Mouse (Mus musculus) MN1 (cell line): Measurements from ENCODE around the gene Sim1.

Experiments
- DNase-seq: peaks from one replicate; pipeline ENCODE4 v3.0.0-alpha.2; 2016; ENCODE audit warnings: low spot score

Sim1 gene

GRCm38 (mm10) chr10:50901601-50902475 is 7.3 kb downstream of the Sim1 start:
- DNase-seq = no peak

GRCm38 (mm10) chr10:50902741-50903715 is 8.5 kb downstream of the Sim1 start:
- no peak for DNase-seq

GRCm38 (mm10) chr10:50903846-50904763 is 9.6 kb downstream of the Sim1 start:
- no peak for DNase-seq

- DNase-seq = no peak
These were observed 10.5 kb downstream of the Sim1 start for GRCm38 (mm10) chr10:50904764-50905701.

- no peak for DNase-seq
These were observed 15.8 kb downstream of the Sim1 start for GRCm38 (mm10) chr10:50910400-50910799.

- DNase-seq = no peak
These were observed 16.4 kb downstream of the Sim1 start for GRCm38 (mm10) chr10:50910861-50911410.

GRCm38 (mm10) chr10:50915607-50916006 is 21.1 kb downstream of the Sim1 start:
- DNase-seq = no peak

GRCm38 (mm10) chr10:50929281-50929680 is 34.7 kb downstream of the Sim1 start:
- DNase-seq = no peak

- no peak for DNase-seq
These were observed 41.1 kb downstream of the Sim1 start for GRCm38 (mm10) chr10:50935673-50936072.

GRCm38 (mm10) chr10:50973625-50974024 is 79.1 kb downstream of the Sim1 start:
- DNase-seq = no peak

- DNase-seq = no peak
These were observed 87.3 kb downstream of the Sim1 start for GRCm38 (mm10) chr10:50981849-50982248.

- DNase-seq = no peak
These were observed 89.1 kb downstream of the Sim1 start for GRCm38 (mm10) chr10:50983620-50984019.

- DNase-seq = no peak
These were observed 113.2 kb downstream of the Sim1 start for GRCm38 (mm10) chr10:51007798-51008197.

- no peak for DNase-seq
These were observed 117.0 kb downstream of the Sim1 start for GRCm38 (mm10) chr10:51011391-51012150.

- no peak for DNase-seq
These were observed 120.3 kb downstream of the Sim1 start for GRCm38 (mm10) chr10:51014901-51015300.

- no peak for DNase-seq
These were observed 120.8 kb downstream of the Sim1 start for GRCm38 (mm10) chr10:51015362-51015761.

- DNase-seq = no peak
These were observed 129.0 kb downstream of the Sim1 start for GRCm38 (mm10) chr10:51023308-51024279.
